Mouse (Mus musculus) myocyte (in vitro differentiated cells): Measurements from ENCODE around the gene Urb1.

Experiments used
- CEBPB ChIP-seq: IDR thresholded peaks from 2 replicates; pipeline ENCODE4 v1.6.1; 2011; ENCODE audit warnings: mild to moderate bottlenecking, moderate library complexity; ENCODE audit not compliant: poor library complexity, insufficient read depth, severe bottlenecking
- E2F4 ChIP-seq: IDR thresholded peaks from one replicate; pipeline ENCODE4 v1.6.1; 2011; ENCODE audit warnings: mild to moderate bottlenecking, control low read depth, moderate library complexity; ENCODE audit not compliant: insufficient read depth
- MAX ChIP-seq: IDR thresholded peaks from one replicate; pipeline ENCODE4 v1.6.1; 2011; ENCODE audit warnings: low read depth, mild to moderate bottlenecking, control low read depth
- MYOD1 ChIP-seq, 3 experiments: IDR thresholded peaks; one replicate each; pipeline ENCODE4 v1.6.1; 2011; ENCODE audit warnings: control low read depth in 2 of 3, low read depth in 2 of 3, mild to moderate bottlenecking in 2 of 3, moderate library complexity in 1 of 3; ENCODE audit not compliant: insufficient read length in 2 of 3, control insufficient read depth in 1 of 3
- MYOG ChIP-seq, 3 experiments: IDR thresholded peaks; one replicate each; pipeline ENCODE4 v1.6.1; 2011; ENCODE audit warnings: control low read depth in 2 of 3, low read depth in 2 of 3, mild to moderate bottlenecking in 2 of 3; ENCODE audit not compliant: insufficient read length in 2 of 3, control insufficient read depth in 1 of 3, insufficient read depth in 1 of 3
- POLR2A ChIP-seq: IDR thresholded peaks from one replicate; pipeline ENCODE4 v1.6.1; 2011; ENCODE audit warnings: low read depth, mild to moderate bottlenecking, control low read depth, moderate library complexity; ENCODE audit not compliant: insufficient read length
- POLR2AphosphoS2 ChIP-seq: IDR thresholded peaks from one replicate; pipeline ENCODE4 v1.6.1; 2011; ENCODE audit warnings: low read depth, control low read depth; ENCODE audit not compliant: insufficient read length
- REST ChIP-seq: IDR thresholded peaks from one replicate; pipeline ENCODE4 v1.6.1; 2011; ENCODE audit warnings: mild to moderate bottlenecking, control low read depth, moderate library complexity; ENCODE audit not compliant: insufficient read depth, insufficient read length
- SRF ChIP-seq: IDR thresholded peaks from one replicate; pipeline ENCODE4 v1.6.1; 2011; ENCODE audit warnings: low read depth; ENCODE audit not compliant: control insufficient read depth, insufficient read length
- TCF12 ChIP-seq: IDR thresholded peaks from one replicate; pipeline ENCODE4 v1.6.1; 2011; ENCODE audit warnings: mild to moderate bottlenecking, control low read depth; ENCODE audit not compliant: poor library complexity, insufficient read depth, severe bottlenecking
- TCF3 ChIP-seq: IDR thresholded peaks from one replicate; pipeline ENCODE4 v1.6.1; 2011; ENCODE audit warnings: low read depth, control low read depth; ENCODE audit not compliant: insufficient read length
- USF1 ChIP-seq: IDR thresholded peaks from one replicate; pipeline ENCODE4 v1.6.1; 2011; ENCODE audit warnings: low read depth, mild to moderate bottlenecking, control low read depth, moderate library complexity

DNA sequence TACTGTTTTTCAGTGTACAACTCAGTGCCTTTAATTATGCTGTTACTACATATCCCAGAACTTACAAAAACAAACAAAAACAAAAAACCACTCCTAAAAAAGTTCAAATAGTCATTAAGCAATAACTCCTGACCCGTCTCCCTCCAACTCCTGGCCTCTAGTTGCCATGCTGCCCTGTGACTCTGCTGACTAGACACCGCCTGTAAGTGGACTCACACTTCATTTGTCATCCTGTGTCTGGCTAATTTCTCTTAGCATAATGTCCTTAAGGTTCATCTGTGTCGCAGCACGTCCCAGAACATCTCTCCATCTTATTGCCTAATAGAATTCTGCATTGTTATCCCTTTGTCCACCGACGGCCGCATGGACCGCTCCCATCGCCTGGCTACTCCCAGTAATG is 17.3 kb upstream of the Urb1 start:
- no peak for TF ChIP-seq POLR2A
- no peak for TF ChIP-seq E2F4
- no peak for TF ChIP-seq POLR2AphosphoS2
- no peak for TF ChIP-seq TCF12
- TF ChIP-seq MYOD1 (IDR thresholded peaks at IDR 0.05; ENCODE audit: control insufficient read depth in 1 of 3, insufficient read length in 2 of 3, low read depth in 2 of 3) = no peak
- TF ChIP-seq CEBPB = no peak
- no peak for TF ChIP-seq MAX
- no peak for TF ChIP-seq TCF3
- no peak for TF ChIP-seq USF1
- no peak for TF ChIP-seq MYOG (IDR thresholded peaks at IDR 0.05; ENCODE audit: control insufficient read depth in 1 of 3, insufficient read depth in 1 of 3, insufficient read length in 2 of 3, low read depth in 2 of 3)
- no peak for TF ChIP-seq SRF
- TF ChIP-seq REST = no peak
